43 mouse cellular contexts compared by ENCODE assay signal in the genomic region with DNA sequence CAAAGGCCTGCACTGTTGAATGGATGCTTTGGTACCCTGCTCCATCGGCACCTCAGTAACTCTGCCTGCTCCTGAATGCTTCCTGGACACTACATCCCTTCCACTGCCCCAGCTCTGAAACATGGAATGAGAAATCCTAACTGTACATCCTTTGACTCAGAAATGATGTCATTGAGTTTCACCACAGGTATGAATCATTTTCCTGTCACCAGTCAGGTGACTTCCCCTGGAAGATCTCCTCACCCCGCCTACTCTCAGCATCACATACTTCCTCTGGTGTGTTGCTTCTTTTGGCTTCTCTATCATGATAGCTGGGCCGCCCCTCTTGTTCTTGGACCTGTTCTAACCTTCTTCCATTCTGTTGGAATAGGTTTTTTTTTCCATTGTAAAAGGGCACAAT. TPM values are rescaled to one million over a fixed set of nuclear protein-coding genes. Genes with fewer than 3 reads are reported as not detected.
DNase-seq lines count a peak whose midpoint lies in the region; ATAC-seq and TF ChIP-seq lines count a peak whose summit lies in the region.
"Had no signal": no experiment of that assay in that cellular context is flagged by ENCODE, and none has a peak within 500 bp of the region (broad histone marks: within the 10 kb centered on the region; RNA-seq: fewer than 3 reads in every experiment).

No protein-coding gene starts in this region.

- TF ChIP-seq RAD21 in MEL (IDR thresholded peaks at IDR 0.05; ENCODE audit: low read depth, low read length), result no peak

- TF ChIP-seq POLR2A in MEL (IDR thresholded peaks at IDR 0.05; ENCODE audit: control insufficient read depth in 1 of 2, insufficient read depth in 1 of 2, low read depth in 1 of 2, low read length in 2 of 2, poor library complexity in 1 of 2), result no peak

- no peak overlapping the region for H3K27ac ChIP-seq in MEL (ENCODE audit: control insufficient read depth, low read depth, low read length)
- H3K27ac ChIP-seq in heart, embryonic 10.5 days, result no peak overlapping the region
- no peak overlapping the region for H3K27ac ChIP-seq in hindbrain, embryonic 14.5 days
- H3K27ac ChIP-seq: gastrocnemius, adult 2 months; heart, adult 2 months; heart, embryonic 13.5 days; limb, embryonic 13.5 days; liver, embryonic 12.5 days; macrophage; midbrain, embryonic 15.5 days; stomach, embryonic 15.5 days had no signal

- no peaks in the 10 kb centered on the region for H3K4me1 ChIP-seq in MEL (ENCODE audit: control insufficient read depth in 1 of 2, insufficient read depth in 2 of 2, low read length in 2 of 2)
- H3K4me1 ChIP-seq in heart, embryonic 10.5 days, result no peaks in the 10 kb centered on the region
- H3K4me1 ChIP-seq in hindbrain, embryonic 14.5 days (replicated peaks; ENCODE audit: control insufficient read depth, insufficient read depth, low read length), result no peaks in the 10 kb centered on the region
- H3K4me1 ChIP-seq: heart, embryonic 13.5 days; limb, embryonic 13.5 days; liver, embryonic 12.5 days; midbrain, embryonic 15.5 days; stomach, embryonic 15.5 days had no signal

- WGBS in heart, embryonic 10.5 days, result 72% methylated on average over 3 of the region's 3 CpGs
- 90% methylated on average over 3 of the region's 3 CpGs for WGBS in hindbrain, embryonic 14.5 days

- H3K36me3 ChIP-seq in MEL (ENCODE audit: control insufficient read depth in 1 of 2, insufficient read depth in 2 of 2, low read length in 2 of 2), result no peaks in the 10 kb centered on the region
- no peaks in the 10 kb centered on the region for H3K36me3 ChIP-seq in heart, embryonic 10.5 days
- no peaks in the 10 kb centered on the region for H3K36me3 ChIP-seq in hindbrain, embryonic 14.5 days (replicated peaks; ENCODE audit: control insufficient read depth, insufficient read depth)
- H3K36me3 ChIP-seq: heart, embryonic 13.5 days; limb, embryonic 13.5 days; liver, embryonic 12.5 days; midbrain, embryonic 15.5 days; stomach, embryonic 15.5 days had no signal

- TF ChIP-seq CTCF in MEL (IDR thresholded peaks at IDR 0.05 in 2 of 3, conservative IDR thresholded peaks at IDR 0.05 in 1 of 3; ENCODE audit: control insufficient read depth in 1 of 3, insufficient read depth in 1 of 3, low read depth in 2 of 3, low read length in 3 of 3, poor library complexity in 1 of 3, severe bottlenecking in 1 of 3), result no peak

- H3K79me2 ChIP-seq in MEL (ENCODE audit: control insufficient read depth, insufficient read depth, low read length, poor library complexity), result no peaks in the 10 kb centered on the region

- no peak overlapping the region for H3K4me3 ChIP-seq in MEL (ENCODE audit: control insufficient read depth in 1 of 2, insufficient read depth in 1 of 2, low read depth in 2 of 2, low read length in 2 of 2)
- no peak overlapping the region for H3K4me3 ChIP-seq in heart, embryonic 10.5 days
- no peak overlapping the region for H3K4me3 ChIP-seq in hindbrain, embryonic 14.5 days (replicated peaks; ENCODE audit: low read length)
- H3K4me3 ChIP-seq: erythroblast, embryonic 14.5 days; gastrocnemius, adult 2 months; heart, adult 2 months; heart, embryonic 13.5 days; limb, embryonic 13.5 days; liver, embryonic 12.5 days; midbrain, embryonic 15.5 days; stomach, embryonic 15.5 days had no signal

- TF ChIP-seq EP300 in MEL (IDR thresholded peaks at IDR 0.05; ENCODE audit: low read depth in 1 of 2, low read length in 2 of 2), result no peak

- H3K27me3 ChIP-seq in MEL (ENCODE audit: control insufficient read depth in 1 of 2, insufficient read depth in 2 of 2, low read length in 2 of 2), result peaks cover 4 to 7% of the 10 kb centered on the region in 2 experiments
- no peaks in the 10 kb centered on the region for H3K27me3 ChIP-seq in heart, embryonic 10.5 days (ENCODE audit: insufficient read depth, poor library complexity, severe bottlenecking)
- no peaks in the 10 kb centered on the region for H3K27me3 ChIP-seq in hindbrain, embryonic 14.5 days (ENCODE audit: control insufficient read depth, insufficient read depth, low read length)
- H3K27me3 ChIP-seq: limb, embryonic 13.5 days; liver, embryonic 12.5 days; midbrain, embryonic 15.5 days; Patski; stomach, embryonic 15.5 days had no signal

- peak; percentile 2 for DNase-seq in CD4-positive, CD25-positive, alpha-beta regulatory T cell, adult 2 months (ENCODE audit: low read depth, low spot score)
- DNase-seq in MEL (ENCODE audit: low read depth, low spot score), result peak; percentile 14
- DNase-seq in layer of hippocampus, adult 11-12 months (ENCODE audit: low spot score), result no peak
- DNase-seq in adrenal gland, adult 8-10 months, result no peak
- DNase-seq in heart, embryonic 10.5 days (ENCODE audit: low spot score), result no peak
- DNase-seq in hindbrain, embryonic 14.5 days (ENCODE audit: low spot score), result no peak
- DNase-seq: adrenal gland, postnatal 25 days; cerebellum, adult 18-20 months; cerebellum, postnatal 14 days; gastrocnemius, adult 2 months; gastrocnemius, postnatal 36 days; heart, adult 2 months; heart, postnatal 10 days; kidney, adult 9 months; kidney, postnatal 10 days; liver, postnatal 0 days; lung, postnatal 10 days; right cerebral cortex, postnatal 25 days; thymus, postnatal 25 days had no signal

- H3K9ac ChIP-seq in MEL (ENCODE audit: control insufficient read depth, low read depth, low read length, poor library complexity, severe bottlenecking), result no peak overlapping the region
- no peak overlapping the region for H3K9ac ChIP-seq in hindbrain, embryonic 14.5 days
- H3K9ac ChIP-seq: heart, embryonic 13.5 days; limb, embryonic 13.5 days; liver, embryonic 12.5 days; liver, postnatal 0 days; midbrain, embryonic 15.5 days; stomach, embryonic 15.5 days had no signal

- H3K4me2 ChIP-seq in hindbrain, embryonic 14.5 days (replicated peaks), result no peak overlapping the region
- H3K4me2 ChIP-seq: heart, embryonic 13.5 days; limb, embryonic 13.5 days; liver, embryonic 12.5 days; midbrain, embryonic 15.5 days; stomach, embryonic 15.5 days had no signal

- H3K9me3 ChIP-seq in MEL (replicated peaks; ENCODE audit: insufficient read depth, low read length), result no peaks in the 10 kb centered on the region
- no peaks in the 10 kb centered on the region for H3K9me3 ChIP-seq in heart, embryonic 10.5 days
- H3K9me3 ChIP-seq in hindbrain, embryonic 14.5 days (ENCODE audit: control insufficient read depth, low read length), result no peaks in the 10 kb centered on the region
- H3K9me3 ChIP-seq: heart, embryonic 13.5 days; limb, embryonic 13.5 days; liver, embryonic 12.5 days; midbrain, embryonic 15.5 days; stomach, embryonic 15.5 days had no signal

- ATAC-seq in CD4-positive, CD25-positive, alpha-beta regulatory T cell, adult 4 months, result no peak
- peak; percentile 56 for ATAC-seq in granulocyte monocyte progenitor cell, adult 5-6 weeks (replicated peaks; ENCODE audit: poor library complexity, severe bottlenecking)
- ATAC-seq in hindbrain, embryonic 14.5 days (ENCODE audit: low FRiP score), result no peak
- ATAC-seq: forebrain, embryonic 16.5 days; hindbrain, embryonic 16.5 days; intestine, embryonic 16.5 days; liver, embryonic 12.5 days; liver, postnatal 0 days; midbrain, embryonic 15.5 days; Patski had no signal

RNA-seq across cellular contexts. Expression of a gene that starts 4.0 kb away (rescaled TPM):
- not detected for polyA plus RNA-seq in CD4-positive, CD25-positive, alpha-beta regulatory T cell, adult 4 months (2017; shearing (Covaris generic))
- not detected in 2 replicates for total RNA-seq in MEL (2012; rRNA removed)
- not detected for polyA plus RNA-seq in MEL (2012; ENCODE audit: insufficient read depth in 1 of 2, insufficient read length in 2 of 2, low read depth in 1 of 2, low replicate concordance in 2 of 2, missing spikeins in 1 of 2)
- total RNA-seq in granulocyte monocyte progenitor cell, adult 5-6 weeks (2014; fragmentation: Nextera tagmentation), result not detected in 2 replicates
- total RNA-seq in granulocyte monocyte progenitor cell, adult 5-6 weeks (2017), result not detected in 2 replicates
- not detected for total RNA-seq in adrenal gland, adult 8-10 months (2022)
- polyA plus RNA-seq in heart, embryonic 10.5 days (2016; fragmentation: Nextera tagmentation; extraction: Ambion mirVana), result not detected in 2 replicates
- not detected in 2 replicates for polyA plus RNA-seq in hindbrain, embryonic 14.5 days (2014; fragmentation: Nextera tagmentation; extraction: Ambion mirVana)
- total RNA-seq: adrenal gland, postnatal 25 days; gastrocnemius, adult 2 months; gastrocnemius, postnatal 36 days; heart, adult 2 months; heart, postnatal 10 days; hematopoietic stem cell, adult 5-6 weeks; layer of hippocampus, postnatal 10 days; left cerebral cortex, adult 18-20 months; left cerebral cortex, postnatal 36 days; neutrophil, adult 5-6 weeks had no signal
- polyA plus RNA-seq: brain, embryonic 14.5 days; embryonic facial prominence, embryonic 14.5 days; erythroblast, embryonic 14.5 days; forebrain, embryonic 11.5 days; forebrain, embryonic 16.5 days; heart, adult 2 months; heart, embryonic 13.5 days; hindbrain, embryonic 16.5 days; intestine, embryonic 16.5 days; limb, embryonic 13.5 days; liver, embryonic 12.5 days; liver, postnatal 0 days; macrophage; midbrain, embryonic 15.5 days; neural tube, embryonic 11.5 days; Patski; stomach, embryonic 15.5 days had no signal

RNA-seq across cellular contexts. Expression of a gene that starts 9.1 kb away (rescaled TPM):
- polyA plus RNA-seq in CD4-positive, CD25-positive, alpha-beta regulatory T cell, adult 4 months (2017; shearing (Covaris generic)), result not detected
- not detected in 2 replicates for total RNA-seq in MEL (2012; rRNA removed)
- not detected for polyA plus RNA-seq in MEL (2012; ENCODE audit: insufficient read depth in 1 of 2, insufficient read length in 2 of 2, low read depth in 1 of 2, low replicate concordance in 2 of 2, missing spikeins in 1 of 2)
- total RNA-seq in granulocyte monocyte progenitor cell, adult 5-6 weeks (2014; fragmentation: Nextera tagmentation), result not detected in 2 replicates
- total RNA-seq in granulocyte monocyte progenitor cell, adult 5-6 weeks (2017), result not detected in 2 replicates
- total RNA-seq in adrenal gland, adult 8-10 months (2022), result not detected
- polyA plus RNA-seq in heart, embryonic 10.5 days (2016; fragmentation: Nextera tagmentation; extraction: Ambion mirVana), result not detected in 2 replicates
- not detected in 2 replicates for polyA plus RNA-seq in hindbrain, embryonic 14.5 days (2014; fragmentation: Nextera tagmentation; extraction: Ambion mirVana)
- total RNA-seq: adrenal gland, postnatal 25 days; gastrocnemius, adult 2 months; gastrocnemius, postnatal 36 days; heart, adult 2 months; heart, postnatal 10 days; hematopoietic stem cell, adult 5-6 weeks; layer of hippocampus, postnatal 10 days; left cerebral cortex, adult 18-20 months; left cerebral cortex, postnatal 36 days; neutrophil, adult 5-6 weeks had no signal
- polyA plus RNA-seq: brain, embryonic 14.5 days; cortical plate, adult 2 months; embryonic facial prominence, embryonic 14.5 days; erythroblast, embryonic 14.5 days; forebrain, embryonic 11.5 days; forebrain, embryonic 16.5 days; heart, adult 2 months; heart, embryonic 13.5 days; hindbrain, embryonic 16.5 days; intestine, embryonic 16.5 days; large intestine, adult 2 months; limb, embryonic 13.5 days; liver, embryonic 12.5 days; liver, postnatal 0 days; macrophage; midbrain, embryonic 15.5 days; neural tube, embryonic 11.5 days; Patski; stomach, embryonic 15.5 days had no signal

RNA-seq across cellular contexts. Expression of a gene that starts 16.5 kb away (rescaled TPM):
- polyA plus RNA-seq in CD4-positive, CD25-positive, alpha-beta regulatory T cell, adult 4 months (2017; shearing (Covaris generic)), result not detected
- not detected in 2 replicates for total RNA-seq in MEL (2012; rRNA removed)
- polyA plus RNA-seq in MEL (2012; ENCODE audit: insufficient read depth in 1 of 2, insufficient read length in 2 of 2, low read depth in 1 of 2, low replicate concordance in 2 of 2, missing spikeins in 1 of 2), result not detected
- total RNA-seq in granulocyte monocyte progenitor cell, adult 5-6 weeks (2014; fragmentation: Nextera tagmentation), result not detected in 2 replicates
- total RNA-seq in granulocyte monocyte progenitor cell, adult 5-6 weeks (2017), result not detected in 2 replicates
- total RNA-seq in adrenal gland, adult 8-10 months (2022), result not detected
- polyA plus RNA-seq in heart, embryonic 10.5 days (2016; fragmentation: Nextera tagmentation; extraction: Ambion mirVana), result not detected in 2 replicates
- not detected in 2 replicates for polyA plus RNA-seq in hindbrain, embryonic 14.5 days (2014; fragmentation: Nextera tagmentation; extraction: Ambion mirVana)
- total RNA-seq: adrenal gland, postnatal 25 days; gastrocnemius, adult 2 months; gastrocnemius, postnatal 36 days; heart, adult 2 months; heart, postnatal 10 days; hematopoietic stem cell, adult 5-6 weeks; layer of hippocampus, postnatal 10 days; left cerebral cortex, adult 18-20 months; left cerebral cortex, postnatal 36 days; neutrophil, adult 5-6 weeks had no signal
- polyA plus RNA-seq: brain, embryonic 14.5 days; cortical plate, adult 2 months; embryonic facial prominence, embryonic 14.5 days; erythroblast, embryonic 14.5 days; forebrain, embryonic 11.5 days; forebrain, embryonic 16.5 days; heart, adult 2 months; heart, embryonic 13.5 days; hindbrain, embryonic 16.5 days; intestine, embryonic 16.5 days; large intestine, adult 2 months; limb, embryonic 13.5 days; liver, embryonic 12.5 days; liver, postnatal 0 days; macrophage; midbrain, embryonic 15.5 days; neural tube, embryonic 11.5 days; Patski; stomach, embryonic 15.5 days had no signal

RNA-seq across cellular contexts. Expression of a gene that starts 30.6 kb away (rescaled TPM):
- not detected for polyA plus RNA-seq in CD4-positive, CD25-positive, alpha-beta regulatory T cell, adult 4 months (2017; shearing (Covaris generic))
- not detected in 2 replicates for total RNA-seq in MEL (2012; rRNA removed)
- not detected for polyA plus RNA-seq in MEL (2012; ENCODE audit: insufficient read depth in 1 of 2, insufficient read length in 2 of 2, low read depth in 1 of 2, low replicate concordance in 2 of 2, missing spikeins in 1 of 2)
- total RNA-seq in granulocyte monocyte progenitor cell, adult 5-6 weeks (2014; fragmentation: Nextera tagmentation), result not detected in 2 replicates
- total RNA-seq in granulocyte monocyte progenitor cell, adult 5-6 weeks (2017), result not detected in 2 replicates
- total RNA-seq in adrenal gland, adult 8-10 months (2022), result not detected
- polyA plus RNA-seq in heart, embryonic 10.5 days (2016; fragmentation: Nextera tagmentation; extraction: Ambion mirVana), result not detected in 2 replicates
- polyA plus RNA-seq in hindbrain, embryonic 14.5 days (2014; fragmentation: Nextera tagmentation; extraction: Ambion mirVana), result not detected in 2 replicates
- total RNA-seq: adrenal gland, postnatal 25 days; gastrocnemius, adult 2 months; gastrocnemius, postnatal 36 days; heart, adult 2 months; heart, postnatal 10 days; hematopoietic stem cell, adult 5-6 weeks; layer of hippocampus, postnatal 10 days; left cerebral cortex, adult 18-20 months; left cerebral cortex, postnatal 36 days; neutrophil, adult 5-6 weeks had no signal
- polyA plus RNA-seq: brain, embryonic 14.5 days; cortical plate, adult 2 months; embryonic facial prominence, embryonic 14.5 days; erythroblast, embryonic 14.5 days; forebrain, embryonic 11.5 days; forebrain, embryonic 16.5 days; heart, adult 2 months; heart, embryonic 13.5 days; hindbrain, embryonic 16.5 days; intestine, embryonic 16.5 days; large intestine, adult 2 months; limb, embryonic 13.5 days; liver, embryonic 12.5 days; liver, postnatal 0 days; macrophage; midbrain, embryonic 15.5 days; neural tube, embryonic 11.5 days; Patski; stomach, embryonic 15.5 days had no signal

RNA-seq across cellular contexts. Expression of a gene that starts 37.2 kb away (rescaled TPM):
- not detected for polyA plus RNA-seq in CD4-positive, CD25-positive, alpha-beta regulatory T cell, adult 4 months (2017; shearing (Covaris generic))
- not detected in 2 replicates for total RNA-seq in MEL (2012; rRNA removed)
- polyA plus RNA-seq in MEL (2012; ENCODE audit: insufficient read depth in 1 of 2, insufficient read length in 2 of 2, low read depth in 1 of 2, low replicate concordance in 2 of 2, missing spikeins in 1 of 2), result not detected
- not detected in 2 replicates for total RNA-seq in granulocyte monocyte progenitor cell, adult 5-6 weeks (2014; fragmentation: Nextera tagmentation)
- not detected in 2 replicates for total RNA-seq in granulocyte monocyte progenitor cell, adult 5-6 weeks (2017)
- total RNA-seq in adrenal gland, adult 8-10 months (2022), result not detected
- polyA plus RNA-seq in heart, embryonic 10.5 days (2016; fragmentation: Nextera tagmentation; extraction: Ambion mirVana), result not detected in 2 replicates
- not detected in 2 replicates for polyA plus RNA-seq in hindbrain, embryonic 14.5 days (2014; fragmentation: Nextera tagmentation; extraction: Ambion mirVana)
- total RNA-seq: adrenal gland, postnatal 25 days; gastrocnemius, adult 2 months; gastrocnemius, postnatal 36 days; heart, adult 2 months; heart, postnatal 10 days; hematopoietic stem cell, adult 5-6 weeks; layer of hippocampus, postnatal 10 days; left cerebral cortex, adult 18-20 months; left cerebral cortex, postnatal 36 days; neutrophil, adult 5-6 weeks had no signal
- polyA plus RNA-seq: brain, embryonic 14.5 days; cortical plate, adult 2 months; embryonic facial prominence, embryonic 14.5 days; erythroblast, embryonic 14.5 days; forebrain, embryonic 11.5 days; forebrain, embryonic 16.5 days; heart, adult 2 months; heart, embryonic 13.5 days; hindbrain, embryonic 16.5 days; intestine, embryonic 16.5 days; large intestine, adult 2 months; limb, embryonic 13.5 days; liver, embryonic 12.5 days; liver, postnatal 0 days; macrophage; midbrain, embryonic 15.5 days; neural tube, embryonic 11.5 days; stomach, embryonic 15.5 days had no signal

Comparison
In these comparisons a context has a peak if more than half of its experiments do, and no peak if none do; other contexts are left out.
1. DNase-seq: peak in CD4-positive, CD25-positive, alpha-beta regulatory T cell, adult 2 months (single experiment) and MEL (single experiment); none in layer of hippocampus, adult 11-12 months (single experiment), adrenal gland, adult 8-10 months (single experiment), heart, embryonic 10.5 days (single experiment) and hindbrain, embryonic 14.5 days (single experiment).